Mouse (Mus musculus) brain, embryonic 14.5 days (tissue): ENCODE measurements around the gene Gbf1.

Experiments used
- CTCF ChIP-seq: fragments of 200-500 bp; IDR thresholded peaks from 2 replicates; pipeline ENCODE4 v1.5.1; 2012; ENCODE audit warnings: inconsistent platforms, mild to moderate bottlenecking, moderate library complexity, borderline replicate concordance; ENCODE audit not compliant: insufficient read depth, insufficient read length; ENCODE audit errors: extremely low read depth
- POLR2A ChIP-seq: fragments of 200-500 bp; IDR thresholded peaks from 2 replicates; pipeline ENCODE4 v1.6.1; 2012; ENCODE audit warnings: mild to moderate bottlenecking, inconsistent platforms, borderline replicate concordance; ENCODE audit not compliant: poor library complexity, insufficient read depth, insufficient read length, severe bottlenecking; ENCODE audit errors: extremely low read depth

GRCm38 (mm10) chr19:46198891-46199290 is 46.6 kb downstream of the Gbf1 start:
- TF ChIP-seq CTCF (no peak), POLR2A (no peak)
